Mouse (Mus musculus): ENCODE results near the gene Slc13a1. TPM values are rescaled to one million over a fixed set of nuclear protein-coding genes. Genes with fewer than 3 reads are reported as not detected.

The Slc13a1 gene
- polyA plus RNA-seq, 1 experiment from 2014 or later = not detected

GRCm38 (mm10) chr6:24173951-24174350 is 6.1 kb upstream of the Slc13a1 start:
- Histone ChIP-seq H3K4me2 (ENCODE audit: low read depth) (no peak overlapping the region), H3K9me3 (ENCODE audit: control insufficient read depth, low read length) (no peaks in the 10 kb centered on the region), H3K27ac (ENCODE audit: low read depth, low read length) (no peak overlapping the region), H3K36me3 (ENCODE audit: control insufficient read depth, insufficient read depth, low read length) (no peaks in the 10 kb centered on the region), H3K4me3 (ENCODE audit: low read depth, low read length) (no peak overlapping the region), H3K27me3 (ENCODE audit: control insufficient read depth, insufficient read depth, low read length) (no peaks in the 10 kb centered on the region), H3K9ac (ENCODE audit: low read length) (no peak overlapping the region), H3K4me1 (ENCODE audit: control insufficient read depth, insufficient read depth, low read length) (no peaks in the 10 kb centered on the region)
- ATAC-seq (ENCODE audit: insufficient read depth, low FRiP score, low TSS enrichment) (no peak), DNase-seq (ENCODE audit: low spot score) (no peak)

- 55% methylated on average over 2 of the region's 2 CpGs for WGBS
- no peak overlapping the region for H3K4me3 ChIP-seq (ENCODE audit: low read depth, low read length)
- H3K4me2 ChIP-seq (ENCODE audit: low read depth) = no peak overlapping the region
- no peaks in the 10 kb centered on the region for H3K36me3 ChIP-seq (ENCODE audit: control insufficient read depth, insufficient read depth, low read length)
- H3K9ac ChIP-seq (ENCODE audit: low read length) = no peak overlapping the region
- no peaks in the 10 kb centered on the region for H3K4me1 ChIP-seq (ENCODE audit: control insufficient read depth, insufficient read depth, low read length)
- no peak for DNase-seq (ENCODE audit: low spot score)
- no peak for ATAC-seq (ENCODE audit: insufficient read depth, low FRiP score, low TSS enrichment)
- no peak overlapping the region for H3K27ac ChIP-seq (ENCODE audit: low read depth, low read length)
- no peaks in the 10 kb centered on the region for H3K9me3 ChIP-seq (ENCODE audit: control insufficient read depth, low read length)
- H3K27me3 ChIP-seq (ENCODE audit: control insufficient read depth, insufficient read depth, low read length) = no peaks in the 10 kb centered on the region
Observed at GRCm38 (mm10) chr6:24172736-24173135, 4.8 kb upstream of the Slc13a1 start.

- Histone ChIP-seq H3K27me3 (ENCODE audit: control insufficient read depth, insufficient read depth, low read length) (no peaks in the 10 kb centered on the region), H3K9me3 (ENCODE audit: control insufficient read depth, low read length) (no peaks in the 10 kb centered on the region), H3K4me2 (ENCODE audit: low read depth) (no peak overlapping the region), H3K4me1 (ENCODE audit: control insufficient read depth, insufficient read depth, low read length) (no peaks in the 10 kb centered on the region), H3K27ac (ENCODE audit: low read depth, low read length) (no peak overlapping the region), H3K4me3 (ENCODE audit: low read depth, low read length) (no peak overlapping the region), H3K9ac (ENCODE audit: low read length) (no peak overlapping the region), H3K36me3 (ENCODE audit: control insufficient read depth, insufficient read depth, low read length) (no peaks in the 10 kb centered on the region)
- ATAC-seq (ENCODE audit: insufficient read depth, low FRiP score, low TSS enrichment) (no peak), DNase-seq (ENCODE audit: low spot score) (no peak)
- WGBS = 85% methylated on average over 6 of the region's 6 CpGs
Observed at GRCm38 (mm10) chr6:24166772-24167171, 1.1 kb downstream of the Slc13a1 start.

GRCm38 (mm10) chr6:24165249-24165648 is 2.6 kb downstream of the Slc13a1 start:
- Histone ChIP-seq H3K27ac (ENCODE audit: low read depth, low read length) (no peak overlapping the region), H3K9me3 (ENCODE audit: control insufficient read depth, low read length) (no peaks in the 10 kb centered on the region), H3K9ac (ENCODE audit: low read length) (no peak overlapping the region), H3K4me1 (ENCODE audit: control insufficient read depth, insufficient read depth, low read length) (no peaks in the 10 kb centered on the region), H3K4me2 (ENCODE audit: low read depth) (no peak overlapping the region), H3K4me3 (ENCODE audit: low read depth, low read length) (no peak overlapping the region), H3K27me3 (ENCODE audit: control insufficient read depth, insufficient read depth, low read length) (no peaks in the 10 kb centered on the region), H3K36me3 (ENCODE audit: control insufficient read depth, insufficient read depth, low read length) (no peaks in the 10 kb centered on the region)
- WGBS = 83% methylated on average over 3 of the region's 3 CpGs
- ATAC-seq (ENCODE audit: insufficient read depth, low FRiP score, low TSS enrichment) = no peak
- DNase-seq (ENCODE audit: low spot score) = no peak

- Histone ChIP-seq H3K9me3 (ENCODE audit: control insufficient read depth, low read length) (no peaks in the 10 kb centered on the region), H3K27me3 (ENCODE audit: control insufficient read depth, insufficient read depth, low read length) (no peaks in the 10 kb centered on the region), H3K36me3 (ENCODE audit: control insufficient read depth, insufficient read depth, low read length) (no peaks in the 10 kb centered on the region), H3K4me3 (ENCODE audit: low read depth, low read length) (no peak overlapping the region), H3K4me2 (ENCODE audit: low read depth) (no peak overlapping the region), H3K27ac (ENCODE audit: low read depth, low read length) (no peak overlapping the region), H3K4me1 (ENCODE audit: control insufficient read depth, insufficient read depth, low read length) (no peaks in the 10 kb centered on the region), H3K9ac (ENCODE audit: low read length) (no peak overlapping the region)
- ATAC-seq (ENCODE audit: insufficient read depth, low FRiP score, low TSS enrichment) = no peak
- WGBS = 71% methylated on average over 1 of the region's 1 CpGs
- no peak for DNase-seq (ENCODE audit: low spot score)
Observed at GRCm38 (mm10) chr6:24159795-24160194, 8.1 kb downstream of the Slc13a1 start.

- ATAC-seq (ENCODE audit: insufficient read depth, low FRiP score, low TSS enrichment) = no peak
- WGBS = 70% methylated on average over 4 of the region's 4 CpGs
Observed at GRCm38 (mm10) chr6:24154901-24155300, 13.0 kb downstream of the Slc13a1 start.

GRCm38 (mm10) chr6:24132951-24133350 is 34.9 kb downstream of the Slc13a1 start:
- H3K4me1 ChIP-seq (ENCODE audit: control insufficient read depth, insufficient read depth, low read length) = no peaks in the 10 kb centered on the region
- H3K4me2 ChIP-seq (ENCODE audit: low read depth) = no peak overlapping the region
- H3K4me3 ChIP-seq (ENCODE audit: low read depth, low read length) = no peak overlapping the region
- H3K27me3 ChIP-seq (ENCODE audit: control insufficient read depth, insufficient read depth, low read length) = no peaks in the 10 kb centered on the region
- no peak for ATAC-seq (ENCODE audit: insufficient read depth, low FRiP score, low TSS enrichment)
- H3K9ac ChIP-seq (ENCODE audit: low read length) = no peak overlapping the region
- H3K27ac ChIP-seq (ENCODE audit: low read depth, low read length) = no peak overlapping the region
- WGBS = 88% methylated on average over 4 of the region's 4 CpGs
- H3K36me3 ChIP-seq (ENCODE audit: control insufficient read depth, insufficient read depth, low read length) = no peaks in the 10 kb centered on the region
- no peak for DNase-seq (ENCODE audit: low spot score)
- H3K9me3 ChIP-seq (ENCODE audit: control insufficient read depth, low read length) = no peaks in the 10 kb centered on the region

More at GRCm38 (mm10) chr6:24154901-24155300, 13.0 kb downstream of the Slc13a1 start:
- no peaks in the 10 kb centered on the region for H3K27me3 ChIP-seq (ENCODE audit: control insufficient read depth, insufficient read depth, low read length)
- no peaks in the 10 kb centered on the region for H3K9me3 ChIP-seq (ENCODE audit: control insufficient read depth, low read length)
- DNase-seq (ENCODE audit: low spot score) = no peak
- no peak overlapping the region for H3K4me3 ChIP-seq (ENCODE audit: low read depth, low read length)
- H3K4me2 ChIP-seq (ENCODE audit: low read depth) = no peak overlapping the region
- no peak overlapping the region for H3K27ac ChIP-seq (ENCODE audit: low read depth, low read length)
- H3K9ac ChIP-seq (ENCODE audit: low read length) = no peak overlapping the region
- no peaks in the 10 kb centered on the region for H3K36me3 ChIP-seq (ENCODE audit: control insufficient read depth, insufficient read depth, low read length)
- no peaks in the 10 kb centered on the region for H3K4me1 ChIP-seq (ENCODE audit: control insufficient read depth, insufficient read depth, low read length)

GRCm38 (mm10) chr6:24122632-24123031 is 45.3 kb downstream of the Slc13a1 start:
- DNase-seq (ENCODE audit: low spot score) (no peak), ATAC-seq (ENCODE audit: insufficient read depth, low FRiP score, low TSS enrichment) (no peak)
- H3K9me3 ChIP-seq (ENCODE audit: control insufficient read depth, low read length) = no peaks in the 10 kb centered on the region
- H3K27ac ChIP-seq (ENCODE audit: low read depth, low read length) = no peak overlapping the region
- no peaks in the 10 kb centered on the region for H3K27me3 ChIP-seq (ENCODE audit: control insufficient read depth, insufficient read depth, low read length)
- H3K4me1 ChIP-seq (ENCODE audit: control insufficient read depth, insufficient read depth, low read length) = no peaks in the 10 kb centered on the region
- no peak overlapping the region for H3K4me3 ChIP-seq (ENCODE audit: low read depth, low read length)
- H3K9ac ChIP-seq (ENCODE audit: low read length) = no peak overlapping the region
- H3K36me3 ChIP-seq (ENCODE audit: control insufficient read depth, insufficient read depth, low read length) = no peaks in the 10 kb centered on the region
- no peak overlapping the region for H3K4me2 ChIP-seq (ENCODE audit: low read depth)

GRCm38 (mm10) chr6:24111614-24112013 is 56.3 kb downstream of the Slc13a1 start:
- no peak for ATAC-seq (ENCODE audit: insufficient read depth, low FRiP score, low TSS enrichment)
- Histone ChIP-seq H3K4me2 (ENCODE audit: low read depth) (no peak overlapping the region), H3K4me1 (ENCODE audit: control insufficient read depth, insufficient read depth, low read length) (no peaks in the 10 kb centered on the region), H3K27ac (ENCODE audit: low read depth, low read length) (no peak overlapping the region), H3K9ac (ENCODE audit: low read length) (no peak overlapping the region), H3K4me3 (ENCODE audit: low read depth, low read length) (no peak overlapping the region), H3K36me3 (ENCODE audit: control insufficient read depth, insufficient read depth, low read length) (no peaks in the 10 kb centered on the region), H3K9me3 (ENCODE audit: control insufficient read depth, low read length) (no peaks in the 10 kb centered on the region), H3K27me3 (ENCODE audit: control insufficient read depth, insufficient read depth, low read length) (no peaks in the 10 kb centered on the region)
- DNase-seq (ENCODE audit: low spot score) = no peak
- WGBS = 97% methylated on average over 8 of the region's 8 CpGs

All from neural tube, embryonic 11.5 days (tissue).